Mouse (Mus musculus) lung, embryonic 16.5 days (tissue): ENCODE measurements around the gene Abca5. TPM values are rescaled to one million over a fixed set of nuclear protein-coding genes. Genes with fewer than 3 reads are reported as not detected.

Experiments
- ATAC-seq: fragments of 200-750 bp; cut with Nextera tagmentation; 2 replicates; pipeline ENCODE4 v1.8.0; 2017; ENCODE audit warnings: low read depth, mild to moderate bottlenecking, moderate library complexity
- H3K27ac ChIP-seq: fragments of 300-500 bp; sonication (generic); 2 replicates; pipeline ENCODE4 v1.5.1; 2014; ENCODE audit warnings: mild to moderate bottlenecking, control low read depth, low read length
- H3K27me3 ChIP-seq: fragments of 300-500 bp; sonication (generic); 2 replicates; pipeline ENCODE4 v1.6.1; 2014; ENCODE audit warnings: low read depth, low read length, mixed read lengths; ENCODE audit not compliant: control insufficient read depth, insufficient read depth
- H3K36me3 ChIP-seq: fragments of 300-500 bp; sonication (generic); 2 replicates; pipeline ENCODE4 v1.6.1; 2014; ENCODE audit warnings: low read length; ENCODE audit not compliant: control insufficient read depth, insufficient read depth
- H3K4me1 ChIP-seq: fragments of 300-500 bp; sonication (generic); replicated peaks from 2 replicates; pipeline ENCODE4 v1.6.1; 2014; ENCODE audit warnings: low read length, mixed read lengths; ENCODE audit not compliant: control insufficient read depth, insufficient read depth
- H3K4me2 ChIP-seq: fragments of 300-500 bp; sonication (generic); 2 replicates; pipeline ENCODE4 v1.6.1; 2014; ENCODE audit warnings: low read depth, low read length, control low read depth
- H3K4me3 ChIP-seq: fragments of 300-500 bp; sonication (generic); 2 replicates; pipeline ENCODE4 v1.5.1; 2014; ENCODE audit warnings: mild to moderate bottlenecking, low read length, control low read depth
- H3K9ac ChIP-seq: fragments of 300-500 bp; sonication (generic); 2 replicates; pipeline ENCODE4 v1.6.1; 2014; ENCODE audit warnings: low read length, control low read depth
- H3K9me3 ChIP-seq: fragments of 300-500 bp; sonication (generic); 2 replicates; pipeline ENCODE4 v1.6.1; 2016; ENCODE audit warnings: low read length; ENCODE audit not compliant: control insufficient read depth
- WGBS: fragments of 180-500 bp; shearing (Covaris S2); extraction: QIAGEN DNeasy Blood & Tissue Kit; methylation state at CpG from one replicate; pipeline ENCODE4 v1.1.7; 2014; 5-methylcytosine and 5-hydroxymethylcytosine counted together
- polyA plus RNA-seq: library from polyadenylated mRNA; unstranded; fragments of >200 nt; fragmentation: Nextera tagmentation; extraction: Ambion mirVana; gene quantifications from 2 replicates; pipeline ENCODE4 v1.2.1, GENCODE M21; 2015

Abca5 gene
- 4.2 and 4.4 TPM in 2 replicates for polyA plus RNA-seq

GRCm38 (mm10) chr11:110337289-110338245 lies at the start of gene Abca5:
Abca5 (minus strand) TSS chr11:110337716.
- ATAC-seq: peak; percentile 95
- under 1% methylated on average over 89 of the region's 95 CpGs for WGBS
- H3K27ac ChIP-seq: no peak within 1 kb of the TSS

GRCm38 (mm10) chr11:110385487-110385886 lies 48.0 kb upstream of the Abca5 start:
- no peak overlapping the region for H3K4me3 ChIP-seq
- H3K9ac ChIP-seq: no peak overlapping the region
- ATAC-seq: no peak
- H3K4me2 ChIP-seq: no peak overlapping the region
- H3K9me3 ChIP-seq: no peaks in the 10 kb centered on the region
- no peaks in the 10 kb centered on the region for H3K27me3 ChIP-seq
- WGBS: 81% methylated on average over 2 of the region's 2 CpGs
- no peak overlapping the region for H3K27ac ChIP-seq
- H3K4me1 ChIP-seq: peaks cover under 1% of the 10 kb centered on the region; the same call in 1 of the 2 replicates
- no peaks in the 10 kb centered on the region for H3K36me3 ChIP-seq

More at GRCm38 (mm10) chr11:110337289-110338245, at the start of gene Abca5:
- Histone ChIP-seq H3K4me2 (peak within 1 kb of the TSS; percentile 86), H3K36me3 (no peaks in the 10 kb centered on the region), H3K9me3 (no peaks in the 10 kb centered on the region), H3K27me3 (0 out of 2 replicates have a peak, but pooled peaks cover 2% of the 10 kb centered on the region), H3K4me1 (no peaks in the 10 kb centered on the region; the same call in 1 of the 2 replicates), H3K9ac (peak within 1 kb of the TSS; percentile 77), H3K4me3 (peak within 1 kb of the TSS; percentile 85)

- peak; percentile 59 for ATAC-seq
- Histone ChIP-seq H3K27ac (no peak overlapping the region), H3K4me3 (peak overlapping the region; percentile 43), H3K4me1 (peaks cover 10% of the 10 kb centered on the region), H3K27me3 (no peaks in the 10 kb centered on the region), H3K4me2 (peak overlapping the region; percentile 66), H3K9ac (peak overlapping the region; percentile 52), H3K36me3 (no peaks in the 10 kb centered on the region), H3K9me3 (no peaks in the 10 kb centered on the region; the same call in 1 of the 2 replicates)
- WGBS: 14% methylated on average over 15 of the region's 15 CpGs
Observed at GRCm38 (mm10) chr11:110380310-110380668, 42.8 kb upstream of the Abca5 start.

- Histone ChIP-seq H3K9me3 (no peaks in the 10 kb centered on the region; the same call in 1 of the 2 replicates), H3K27ac (peak overlapping the region; percentile 46; the same call in 1 of the 2 replicates), H3K4me1 (peaks cover 10% of the 10 kb centered on the region), H3K36me3 (no peaks in the 10 kb centered on the region), H3K9ac (peak overlapping the region; percentile 52), H3K27me3 (no peaks in the 10 kb centered on the region), H3K4me2 (peak overlapping the region; percentile 66), H3K4me3 (peak overlapping the region; percentile 43)
- ATAC-seq: peak; percentile 96
- WGBS: 5% methylated on average over 20 of the region's 20 CpGs
Observed at GRCm38 (mm10) chr11:110379661-110380309, 42.3 kb upstream of the Abca5 start.

- ATAC-seq: no peak
- H3K27me3 ChIP-seq: no peaks in the 10 kb centered on the region
- no peak overlapping the region for H3K4me3 ChIP-seq
- no peak overlapping the region for H3K27ac ChIP-seq
- H3K9me3 ChIP-seq: no peaks in the 10 kb centered on the region; the same call in 1 of the 2 replicates
- 84% methylated on average over 9 of the region's 9 CpGs for WGBS
- no peaks in the 10 kb centered on the region for H3K36me3 ChIP-seq
- H3K4me1 ChIP-seq: no peaks in the 10 kb centered on the region
- H3K9ac ChIP-seq: no peak overlapping the region
- no peak overlapping the region for H3K4me2 ChIP-seq
Observed at GRCm38 (mm10) chr11:110374036-110374435, 36.5 kb upstream of the Abca5 start.

- no peaks in the 10 kb centered on the region for H3K9me3 ChIP-seq
- no peaks in the 10 kb centered on the region for H3K4me1 ChIP-seq
- no peak overlapping the region for H3K4me3 ChIP-seq
- H3K4me2 ChIP-seq: no peak overlapping the region
- WGBS: 61% methylated on average over 15 of the region's 15 CpGs
- no peak for ATAC-seq
- H3K27ac ChIP-seq: no peak overlapping the region
- H3K9ac ChIP-seq: no peak overlapping the region
- H3K27me3 ChIP-seq: no peaks in the 10 kb centered on the region
- no peaks in the 10 kb centered on the region for H3K36me3 ChIP-seq
Observed at GRCm38 (mm10) chr11:110372266-110372954, 34.9 kb upstream of the Abca5 start.

- 52% methylated on average over 8 of the region's 8 CpGs for WGBS
- no peaks in the 10 kb centered on the region for H3K4me1 ChIP-seq
- no peak overlapping the region for H3K4me2 ChIP-seq
- no peaks in the 10 kb centered on the region for H3K9me3 ChIP-seq
- H3K4me3 ChIP-seq: no peak overlapping the region
- ATAC-seq: no peak
- H3K27me3 ChIP-seq: no peaks in the 10 kb centered on the region
- no peaks in the 10 kb centered on the region for H3K36me3 ChIP-seq
- H3K27ac ChIP-seq: no peak overlapping the region
- no peak overlapping the region for H3K9ac ChIP-seq
Observed at GRCm38 (mm10) chr11:110371827-110372226, 34.3 kb upstream of the Abca5 start.

GRCm38 (mm10) chr11:110369312-110370019 lies 31.9 kb upstream of the Abca5 start:
- Histone ChIP-seq H3K27ac (no peak overlapping the region), H3K9me3 (no peaks in the 10 kb centered on the region), H3K36me3 (no peaks in the 10 kb centered on the region), H3K4me1 (no peaks in the 10 kb centered on the region), H3K9ac (no peak overlapping the region), H3K4me3 (no peak overlapping the region), H3K27me3 (no peaks in the 10 kb centered on the region), H3K4me2 (0 out of 2 replicates have a peak overlapping the region, but pooled peaks have one; percentile 0)
- WGBS: 31% methylated on average over 15 of the region's 15 CpGs
- no peak for ATAC-seq
